Mouse (Mus musculus) MEL (cell line): ENCODE measurements at regions not wholly inside any gene's neighbourhood (a gene's known extent, or its start where the extent isn't known, plus 50 kb on each side); places are given as distances from the start of the nearest gene placed in this dataset.

ENCODE experiments used
- DNase-seq: peaks from one replicate; pipeline ENCODE4 v3.0.0; 2011; ENCODE audit warnings: low read depth, low spot score
- H3K27ac ChIP-seq: 2 replicates; pipeline ENCODE4 v1.5.1; 2012; ENCODE audit warnings: low read depth, mild to moderate bottlenecking, control low read depth, low read length, moderate library complexity; ENCODE audit not compliant: control insufficient read depth
- H3K27me3 ChIP-seq, 2 experiments: fragments of 150-350 bp in 1 of 2; sonication (generic) in 1 of 2; 2 replicates each; pipeline ENCODE4 v1.6.1; 2012; ENCODE audit warnings: low read length in 2 of 2, mild to moderate bottlenecking in 2 of 2, improper control_type of control experiment in 1 of 2, moderate library complexity in 1 of 2; ENCODE audit not compliant: insufficient read depth in 2 of 2, control insufficient read depth in 1 of 2
- H3K36me3 ChIP-seq, 2 experiments: 2 replicates each; pipeline ENCODE4 v1.6.1; 2012 to 2014; ENCODE audit warnings: low read length in 2 of 2, improper control_type of control experiment in 1 of 2, inconsistent platforms in 1 of 2, mild to moderate bottlenecking in 1 of 2; ENCODE audit not compliant: insufficient read depth in 2 of 2, control insufficient read depth in 1 of 2
- H3K4me1 ChIP-seq, 2 experiments: fragments of 150-350 bp in 1 of 2; sonication (generic) in 1 of 2; 2 replicates each; pipeline ENCODE4 v1.6.1; 2012; ENCODE audit warnings: low read length in 2 of 2, improper control_type of control experiment in 1 of 2, mild to moderate bottlenecking in 1 of 2; ENCODE audit not compliant: insufficient read depth in 2 of 2, control insufficient read depth in 1 of 2
- H3K4me3 ChIP-seq, 2 experiments: fragments of 150-350 bp in 1 of 2; sonication (generic) in 1 of 2; 2 replicates each; pipeline ENCODE4 v1.5.1; 2012; ENCODE audit warnings: low read depth in 2 of 2, low read length in 2 of 2, mild to moderate bottlenecking in 2 of 2, moderate library complexity in 2 of 2, control low read depth in 1 of 2, improper control_type of control experiment in 1 of 2; ENCODE audit not compliant: control insufficient read depth in 1 of 2, insufficient read depth in 1 of 2
- H3K79me2 ChIP-seq: 2 replicates; pipeline ENCODE4 v1.6.1; 2012; ENCODE audit warnings: mild to moderate bottlenecking, low read length, moderate library complexity; ENCODE audit not compliant: control insufficient read depth, poor library complexity, insufficient read depth
- H3K9ac ChIP-seq: 2 replicates; pipeline ENCODE4 v1.6.1; 2012; ENCODE audit warnings: low read depth, mild to moderate bottlenecking, control low read depth, low read length, moderate library complexity; ENCODE audit not compliant: control insufficient read depth, poor library complexity, severe bottlenecking
- H3K9me3 ChIP-seq: fragments of 150-350 bp; sonication (generic); replicated peaks from 2 replicates; pipeline ENCODE4 v1.6.1; 2012; ENCODE audit warnings: mild to moderate bottlenecking, low read length, improper control_type of control experiment, moderate library complexity; ENCODE audit not compliant: insufficient read depth
- CHD1 ChIP-seq: IDR thresholded peaks from 2 replicates; pipeline ENCODE4 v1.6.1; 2012; ENCODE audit warnings: low read depth, mild to moderate bottlenecking, inconsistent platforms, low read length, improper control_type of control experiment
- CTCF ChIP-seq, 3 experiments: IDR thresholded peaks in 2 of 3; conservative IDR thresholded peaks in 1 of 3; 2 replicates each; pipeline ENCODE4 v1.5.1; 2011 to 2012; ENCODE audit warnings: low read length in 3 of 3, low read depth in 2 of 3, mild to moderate bottlenecking in 2 of 3, improper control_type of control experiment in 1 of 3, inconsistent platforms in 1 of 3, mixed read lengths in 1 of 3, moderate library complexity in 1 of 3; ENCODE audit not compliant: control insufficient read depth in 1 of 3, insufficient read depth in 1 of 3, poor library complexity in 1 of 3, severe bottlenecking in 1 of 3
- E2F4 ChIP-seq: IDR thresholded peaks from 2 replicates; pipeline ENCODE4 v1.6.1; 2011; ENCODE audit warnings: low read depth, low read length, improper control_type of control experiment, borderline replicate concordance
- GABPA ChIP-seq: IDR thresholded peaks from 2 replicates; pipeline ENCODE4 v1.6.1; 2012; ENCODE audit warnings: low read depth, mild to moderate bottlenecking, inconsistent platforms, low read length, improper control_type of control experiment, moderate library complexity
- MAFK ChIP-seq: IDR thresholded peaks from 2 replicates; pipeline ENCODE4 v1.6.1; 2011; ENCODE audit warnings: low read depth, mild to moderate bottlenecking, low read length, improper control_type of control experiment, borderline replicate concordance
- MAX ChIP-seq: IDR thresholded peaks from 2 replicates; pipeline ENCODE4 v1.6.1; 2011; ENCODE audit warnings: low read length, improper control_type of control experiment
- MAZ ChIP-seq: IDR thresholded peaks from 2 replicates; pipeline ENCODE4 v1.6.1; 2012; ENCODE audit warnings: low read depth, mild to moderate bottlenecking, inconsistent platforms, low read length, improper control_type of control experiment
- MEF2A ChIP-seq: IDR thresholded peaks from 2 replicates; pipeline ENCODE4 v1.6.1; 2014; ENCODE audit warnings: low read depth, mild to moderate bottlenecking, inconsistent platforms, low read length, improper control_type of control experiment; ENCODE audit not compliant: poor library complexity, insufficient replicate concordance, severe bottlenecking; ENCODE audit errors: extremely low read depth
- MYB ChIP-seq: IDR thresholded peaks from 2 replicates; pipeline ENCODE4 v1.6.1; 2011; ENCODE audit warnings: mild to moderate bottlenecking, low read depth, low read length, improper control_type of control experiment
- MYC ChIP-seq: IDR thresholded peaks from 2 replicates; pipeline ENCODE4 v1.6.1; 2011; ENCODE audit warnings: low read depth, mild to moderate bottlenecking, low read length, improper control_type of control experiment, moderate library complexity
- NRF1 ChIP-seq: IDR thresholded peaks from 2 replicates; pipeline ENCODE4 v1.6.1; 2014; ENCODE audit warnings: low read depth, mild to moderate bottlenecking, inconsistent platforms, low read length, improper control_type of control experiment, moderate library complexity; ENCODE audit not compliant: poor library complexity, insufficient read depth, severe bottlenecking
- POLR2AphosphoS2 ChIP-seq: IDR thresholded peaks from 2 replicates; pipeline ENCODE4 v1.6.1; 2011; ENCODE audit warnings: low read length, improper control_type of control experiment
- POLR2AphosphoS5 ChIP-seq: IDR thresholded peaks from 2 replicates; pipeline ENCODE4 v1.6.1; 2012; ENCODE audit warnings: low read depth, borderline replicate concordance, mild to moderate bottlenecking, inconsistent platforms, low read length, moderate library complexity, mixed read lengths
- RCOR1 ChIP-seq: IDR thresholded peaks from 2 replicates; pipeline ENCODE4 v1.6.1; 2012; ENCODE audit warnings: low read depth, mild to moderate bottlenecking, inconsistent platforms, low read length, improper control_type of control experiment
- TAL1 ChIP-seq: IDR thresholded peaks from 2 replicates; pipeline ENCODE4 v1.6.1; 2012; ENCODE audit warnings: mild to moderate bottlenecking, inconsistent platforms, low read length, moderate library complexity, mixed read lengths
- TBP ChIP-seq: IDR thresholded peaks from 2 replicates; pipeline ENCODE4 v1.8.0; 2011; ENCODE audit warnings: low read depth, low read length, improper control_type of control experiment
- USF1 ChIP-seq: IDR thresholded peaks from 2 replicates; pipeline ENCODE4 v1.6.1; 2014; ENCODE audit warnings: low read depth, mild to moderate bottlenecking, inconsistent platforms, low read length, improper control_type of control experiment, moderate library complexity
- USF2 ChIP-seq, 2 experiments: IDR thresholded peaks; 2 replicates each; pipeline ENCODE4 v1.6.1; 2011 to 2012; ENCODE audit warnings: improper control_type of control experiment in 2 of 2, low read length in 2 of 2, borderline replicate concordance in 1 of 2, inconsistent platforms in 1 of 2, low read depth in 1 of 2, mild to moderate bottlenecking in 1 of 2; ENCODE audit not compliant: insufficient read depth in 1 of 2
- ZC3H11A ChIP-seq: IDR thresholded peaks from 2 replicates; pipeline ENCODE4 v1.6.1; 2012; ENCODE audit warnings: low read depth, mild to moderate bottlenecking, inconsistent platforms, low read length, improper control_type of control experiment
- ZMIZ1 ChIP-seq: IDR thresholded peaks from 2 replicates; pipeline ENCODE4 v1.6.1; 2012; ENCODE audit warnings: low read depth, mild to moderate bottlenecking, inconsistent platforms, low read length, improper control_type of control experiment, moderate library complexity

DNA sequence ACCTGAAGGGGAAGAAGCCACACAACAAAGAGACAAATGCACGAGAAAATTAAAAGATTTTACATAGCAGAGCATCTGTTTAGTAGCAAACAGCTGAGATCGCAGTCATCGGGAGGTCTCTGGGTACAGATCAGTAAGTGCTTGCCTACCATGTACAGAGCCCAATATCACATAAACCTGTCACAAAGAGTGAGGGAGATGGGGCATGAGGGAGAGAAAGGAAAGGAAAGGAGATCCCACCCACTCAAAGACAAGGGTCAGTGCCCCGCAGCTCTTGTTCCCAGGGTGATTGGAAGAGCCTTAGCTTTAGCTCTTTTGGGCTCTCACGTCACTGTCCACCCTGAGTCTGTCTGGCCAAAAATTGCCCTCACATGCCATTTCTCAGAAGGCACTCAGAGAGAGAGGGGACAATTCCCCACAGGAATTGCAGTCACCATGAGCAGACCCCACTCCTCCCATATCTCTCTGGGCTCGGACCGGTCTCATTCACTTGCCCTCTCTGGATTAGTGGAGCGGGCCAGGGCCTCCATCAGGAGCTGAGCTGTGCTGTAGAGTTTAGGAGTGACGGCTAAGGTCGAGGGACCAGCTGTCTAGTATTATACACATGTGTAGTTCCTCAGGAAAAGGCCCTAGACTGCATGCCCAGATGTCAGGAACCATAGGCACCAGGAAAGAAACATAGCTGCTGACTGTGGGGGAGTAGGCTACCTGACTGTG lies 99.6 kb downstream of the Inhbb start:
- H3K36me3 ChIP-seq: no peaks in the 10 kb centered on the region
- H3K27ac ChIP-seq: no peak overlapping the region
- H3K9ac ChIP-seq: no peak overlapping the region
- H3K4me3 ChIP-seq: no peak overlapping the region
- H3K27me3 ChIP-seq: no peaks in the 10 kb centered on the region
- H3K9me3 ChIP-seq: no peaks in the 10 kb centered on the region
- H3K79me2 ChIP-seq: no peaks in the 10 kb centered on the region
- no peaks in the 10 kb centered on the region for H3K4me1 ChIP-seq
- no peak for TF ChIP-seq CTCF (IDR thresholded peaks at IDR 0.05 in 2 of 3, conservative IDR thresholded peaks at IDR 0.05 in 1 of 3; ENCODE audit: control insufficient read depth in 1 of 3, insufficient read depth in 1 of 3, low read depth in 2 of 3, low read length in 3 of 3, poor library complexity in 1 of 3, severe bottlenecking in 1 of 3)
- TF ChIP-seq USF1: no peak
- no peak for TF ChIP-seq TAL1
- TF ChIP-seq MEF2A: no peak
- no peak for TF ChIP-seq MAX
- no peak for TF ChIP-seq ZC3H11A
- no peak for DNase-seq

DNA sequence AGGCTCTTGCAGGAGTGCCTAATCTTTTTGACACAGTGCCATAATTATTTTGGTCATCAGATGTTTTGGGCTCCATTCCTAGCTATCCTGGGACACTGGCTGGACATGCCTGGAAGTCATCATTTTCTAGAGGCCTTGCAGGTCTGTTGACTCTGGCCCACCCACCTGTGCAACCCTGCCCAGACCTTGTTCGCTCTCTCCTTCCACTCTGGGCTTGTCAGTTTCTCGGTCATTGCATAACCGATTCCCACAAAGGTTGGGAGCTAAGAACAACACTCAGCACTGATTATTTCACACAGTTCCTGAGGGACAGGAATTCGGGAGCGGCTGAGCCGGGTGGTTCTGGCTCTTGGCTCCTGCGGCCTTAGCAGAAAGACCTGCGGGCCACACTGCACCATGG lies 100.2 kb downstream of the Inhbb start:
- Histone ChIP-seq H3K36me3 (no peaks in the 10 kb centered on the region), H3K9ac (no peak overlapping the region), H3K4me1 (no peaks in the 10 kb centered on the region), H3K79me2 (no peaks in the 10 kb centered on the region), H3K27ac (no peak overlapping the region), H3K4me3 (no peak overlapping the region), H3K9me3 (no peaks in the 10 kb centered on the region)
- no peak for DNase-seq
- no peak for TF ChIP-seq POLR2AphosphoS2
- no peak for TF ChIP-seq ZMIZ1
- TF ChIP-seq, all 39 proteins: peak for 0
- H3K27me3 ChIP-seq: no peaks in the 10 kb centered on the region

DNA sequence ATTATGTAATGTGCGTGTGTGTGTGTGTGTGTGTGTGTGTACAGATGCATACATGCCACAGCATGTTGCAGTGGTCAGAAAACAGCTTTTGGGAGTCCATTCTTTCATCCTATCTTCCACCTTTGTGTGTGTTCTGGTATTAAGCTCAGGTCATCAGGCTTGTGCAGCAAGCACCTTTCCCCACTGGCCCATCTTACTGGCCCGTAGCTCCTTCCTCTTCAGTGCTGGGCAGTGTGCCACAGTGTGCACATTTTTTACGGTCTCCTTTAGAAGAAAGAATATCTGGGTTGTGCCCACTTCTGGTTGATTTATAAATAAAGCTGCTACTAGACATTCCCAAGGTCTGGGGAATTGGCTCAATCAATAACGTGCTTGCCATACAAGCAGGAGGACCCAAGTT lies 105.0 kb downstream of the Inhbb start:
- no peak for DNase-seq
- Histone ChIP-seq H3K27me3 (no peaks in the 10 kb centered on the region), H3K27ac (no peak overlapping the region), H3K4me3 (no peak overlapping the region), H3K4me1 (no peaks in the 10 kb centered on the region), H3K36me3 (no peaks in the 10 kb centered on the region), H3K79me2 (no peaks in the 10 kb centered on the region), H3K9me3 (no peaks in the 10 kb centered on the region)
- TF ChIP-seq TBP (no peak), POLR2AphosphoS5 (no peak), TAL1 (no peak), MYC (no peak), E2F4 (no peak), USF2 (IDR thresholded peaks at IDR 0.05; ENCODE audit: borderline replicate concordance in 1 of 2, insufficient read depth in 1 of 2, low read depth in 1 of 2, low read length in 2 of 2) (no peak), NRF1 (no peak), GABPA (no peak), CHD1 (no peak), USF1 (no peak), MYB (no peak), RCOR1 (no peak), MAFK (no peak), MAZ (no peak)
- TF ChIP-seq, all 39 proteins: peak for 0
- H3K9ac ChIP-seq: no peak overlapping the region
